Mouse (Mus musculus) central nervous system, embryonic 11.5 days (tissue): ENCODE results near the gene Nr1d2. TPM values are rescaled to one million over a fixed set of nuclear protein-coding genes. Genes with fewer than 3 reads are reported as not detected.

Experiments
- polyA plus RNA-seq: library from polyadenylated mRNA; depleted of rRNA; stranded (reverse); fragments of >200 nt; gene quantifications from 2 replicates; pipeline ENCODE4 v1.2.3, GENCODE M21; 2012; rRNA removed

Nr1d2 gene
- 3.0 and 4.6 TPM in 2 replicates for polyA plus RNA-seq

GRCm38 (mm10) chr14:18238750-18239731, at the start of gene Nr1d2:
TSS of gene Nr1d2 (minus strand) at chr14:18239127.

GRCm38 (mm10) chr14:18270529-18271441, 31.9 kb upstream of the Nr1d2 start, which contains the start of the genes Nkiras1 and Rpl15:
TSS of gene Nkiras1 (plus strand) at chr14:18271136.
TSS of gene Rpl15 (minus strand) at chr14:18271391.

Other genes starting within 250 kb of the Nr1d2 start
- 23.1 and 24.2 TPM in 2 replicates for gene Nkiras1, start 32.0 kb upstream of the Nr1d2 start, polyA plus RNA-seq
- gene Rpl15, start 32.3 kb upstream of the Nr1d2 start, polyA plus RNA-seq, result 1,279 and 1,463 TPM in 2 replicates
- 69.1 and 125 TPM in 2 replicates for gene Ube2e1, start 92.7 kb upstream of the Nr1d2 start, polyA plus RNA-seq